Mouse (Mus musculus): ENCODE data around the gene Tesmin. TPM values are rescaled to one million over a fixed set of nuclear protein-coding genes. Genes with fewer than 3 reads are reported as not detected.
A peak's percentile ranks its signal among the peaks of the same experiment; 100 is the strongest.

Gene Tesmin
- polyA plus RNA-seq, 1 experiment from 2014 or later: 1.1 TPM

- no peak overlapping the region for H3K27ac ChIP-seq (replicated peaks in 1 of 2; ENCODE audit: control insufficient read depth in 1 of 2, insufficient read depth in 1 of 2, low read depth in 2 of 2, low read length in 2 of 2)
- no peak overlapping the region for H3K4me2 ChIP-seq (ENCODE audit: low read length)
- no peak for ATAC-seq (ENCODE audit: insufficient number of reproducible peaks, insufficient read depth, low FRiP score, low read depth)
- H3K9ac ChIP-seq (ENCODE audit: low read length): no peak overlapping the region
- no peaks in the 10 kb centered on the region for H3K36me3 ChIP-seq (ENCODE audit: control insufficient read depth, insufficient read depth, low read length)
- H3K4me1 ChIP-seq (ENCODE audit: control insufficient read depth in 2 of 2, insufficient read depth in 2 of 2, low read length in 2 of 2): peaks cover 11 to 26% of the 10 kb centered on the region in 2 experiments
- WGBS: 53% methylated on average over 3 of the region's 3 CpGs
- peaks cover 4% of the 10 kb centered on the region for H3K9me3 ChIP-seq (ENCODE audit: control insufficient read depth, low read length)
- H3K27me3 ChIP-seq (ENCODE audit: control insufficient read depth, insufficient read depth, low read length): no peaks in the 10 kb centered on the region
- no peak overlapping the region for H3K4me3 ChIP-seq (ENCODE audit: control insufficient read depth in 1 of 2, insufficient read depth in 1 of 2, low read depth in 1 of 2, low read length in 2 of 2)
Observed at GRCm38 (mm10) chr19:3394216-3394615, 5.6 kb downstream of the Tesmin start.

GRCm38 (mm10) chr19:3400057-3400456 lies 11.4 kb downstream of the Tesmin start:
- no peak for ATAC-seq (ENCODE audit: insufficient number of reproducible peaks, insufficient read depth, low FRiP score, low read depth)

GRCm38 (mm10) chr19:3401504-3401903 lies 12.8 kb downstream of the Tesmin start:
- Histone ChIP-seq H3K4me1 (ENCODE audit: control insufficient read depth in 2 of 2, insufficient read depth in 2 of 2, low read length in 2 of 2) (peaks cover 5 to 12% of the 10 kb centered on the region in 2 experiments; a peak in 3 of 4 replicates), H3K36me3 (ENCODE audit: control insufficient read depth, insufficient read depth, low read length) (peaks cover 3% of the 10 kb centered on the region; the same call in 1 of the 2 replicates), H3K27ac (replicated peaks in 1 of 2; ENCODE audit: control insufficient read depth in 1 of 2, insufficient read depth in 1 of 2, low read depth in 2 of 2, low read length in 2 of 2) (no peak overlapping the region), H3K4me2 (ENCODE audit: low read length) (no peak overlapping the region), H3K27me3 (ENCODE audit: control insufficient read depth, insufficient read depth, low read length) (no peaks in the 10 kb centered on the region), H3K9me3 (ENCODE audit: control insufficient read depth, low read length) (0 out of 2 replicates have a peak, but pooled peaks cover 3% of the 10 kb centered on the region), H3K9ac (ENCODE audit: low read length) (no peak overlapping the region), H3K4me3 (ENCODE audit: control insufficient read depth in 1 of 2, insufficient read depth in 1 of 2, low read depth in 1 of 2, low read length in 2 of 2) (no peak overlapping the region)
- ATAC-seq (ENCODE audit: insufficient number of reproducible peaks, insufficient read depth, low FRiP score, low read depth): no peak
- 56% methylated on average over 7 of the region's 7 CpGs for WGBS

More at GRCm38 (mm10) chr19:3400057-3400456, 11.4 kb downstream of the Tesmin start:
- peaks cover 3% of the 10 kb centered on the region; the same call in 1 of the 2 replicates for H3K36me3 ChIP-seq (ENCODE audit: control insufficient read depth, insufficient read depth, low read length)
- peaks cover 5 to 20% of the 10 kb centered on the region in 2 experiments; a peak in 3 of 4 replicates for H3K4me1 ChIP-seq (ENCODE audit: control insufficient read depth in 2 of 2, insufficient read depth in 2 of 2, low read length in 2 of 2)
- 0 out of 2 replicates have a peak, but pooled peaks cover 3% of the 10 kb centered on the region for H3K9me3 ChIP-seq (ENCODE audit: control insufficient read depth, low read length)
- no peak overlapping the region for H3K9ac ChIP-seq (ENCODE audit: low read length)
- WGBS: 86% methylated on average over 4 of the region's 4 CpGs
- no peak overlapping the region for H3K4me3 ChIP-seq (ENCODE audit: control insufficient read depth in 1 of 2, insufficient read depth in 1 of 2, low read depth in 1 of 2, low read length in 2 of 2)
- H3K27ac ChIP-seq (replicated peaks in 1 of 2; ENCODE audit: control insufficient read depth in 1 of 2, insufficient read depth in 1 of 2, low read depth in 2 of 2, low read length in 2 of 2): no peak overlapping the region
- H3K27me3 ChIP-seq (ENCODE audit: control insufficient read depth, insufficient read depth, low read length): no peaks in the 10 kb centered on the region
- no peak overlapping the region for H3K4me2 ChIP-seq (ENCODE audit: low read length)

GRCm38 (mm10) chr19:3401943-3402342 lies 13.3 kb downstream of the Tesmin start:
- no peak overlapping the region for H3K4me3 ChIP-seq (ENCODE audit: control insufficient read depth in 1 of 2, insufficient read depth in 1 of 2, low read depth in 1 of 2, low read length in 2 of 2)
- 0 out of 2 replicates have a peak, but pooled peaks cover 3% of the 10 kb centered on the region for H3K9me3 ChIP-seq (ENCODE audit: control insufficient read depth, low read length)
- ATAC-seq (ENCODE audit: insufficient number of reproducible peaks, insufficient read depth, low FRiP score, low read depth): peak; percentile 47; the same call in 1 of the 2 replicates
- H3K36me3 ChIP-seq (ENCODE audit: control insufficient read depth, insufficient read depth, low read length): peaks cover 3% of the 10 kb centered on the region; the same call in 1 of the 2 replicates
- no peaks in the 10 kb centered on the region for H3K27me3 ChIP-seq (ENCODE audit: control insufficient read depth, insufficient read depth, low read length)
- no peak overlapping the region for H3K4me2 ChIP-seq (ENCODE audit: low read length)
- H3K9ac ChIP-seq (ENCODE audit: low read length): no peak overlapping the region
- H3K4me1 ChIP-seq (ENCODE audit: control insufficient read depth in 2 of 2, insufficient read depth in 2 of 2, low read length in 2 of 2): peaks cover 5 to 10% of the 10 kb centered on the region in 2 experiments; a peak in 3 of 4 replicates
- H3K27ac ChIP-seq (replicated peaks in 1 of 2; ENCODE audit: control insufficient read depth in 1 of 2, insufficient read depth in 1 of 2, low read depth in 2 of 2, low read length in 2 of 2): no peak overlapping the region
- 18% methylated on average over 7 of the region's 7 CpGs for WGBS

GRCm38 (mm10) chr19:3402390-3402789 lies 13.7 kb downstream of the Tesmin start:
- no peak overlapping the region for H3K4me2 ChIP-seq (ENCODE audit: low read length)
- no peak overlapping the region for H3K4me3 ChIP-seq (ENCODE audit: control insufficient read depth in 1 of 2, insufficient read depth in 1 of 2, low read depth in 1 of 2, low read length in 2 of 2)
- H3K36me3 ChIP-seq (ENCODE audit: control insufficient read depth, insufficient read depth, low read length): peaks cover 3% of the 10 kb centered on the region; the same call in 1 of the 2 replicates
- ATAC-seq (ENCODE audit: insufficient number of reproducible peaks, insufficient read depth, low FRiP score, low read depth): no peak
- H3K27me3 ChIP-seq (ENCODE audit: control insufficient read depth, insufficient read depth, low read length): no peaks in the 10 kb centered on the region
- 0 out of 2 replicates have a peak, but pooled peaks cover 3% of the 10 kb centered on the region for H3K9me3 ChIP-seq (ENCODE audit: control insufficient read depth, low read length)
- no peak overlapping the region for H3K9ac ChIP-seq (ENCODE audit: low read length)
- H3K4me1 ChIP-seq (ENCODE audit: control insufficient read depth in 2 of 2, insufficient read depth in 2 of 2, low read length in 2 of 2): peaks cover 5 to 10% of the 10 kb centered on the region in 2 experiments; a peak in 3 of 4 replicates
- WGBS: 49% methylated on average over 6 of the region's 6 CpGs
- H3K27ac ChIP-seq (replicated peaks in 1 of 2; ENCODE audit: control insufficient read depth in 1 of 2, insufficient read depth in 1 of 2, low read depth in 2 of 2, low read length in 2 of 2): no peak overlapping the region

- ATAC-seq (ENCODE audit: insufficient number of reproducible peaks, insufficient read depth, low FRiP score, low read depth): no peak
- H3K27ac ChIP-seq (replicated peaks in 1 of 2; ENCODE audit: control insufficient read depth in 1 of 2, insufficient read depth in 1 of 2, low read depth in 2 of 2, low read length in 2 of 2): no peak overlapping the region
- H3K36me3 ChIP-seq (ENCODE audit: control insufficient read depth, insufficient read depth, low read length): peaks cover 3% of the 10 kb centered on the region; the same call in 1 of the 2 replicates
- H3K4me3 ChIP-seq (ENCODE audit: control insufficient read depth in 1 of 2, insufficient read depth in 1 of 2, low read depth in 1 of 2, low read length in 2 of 2): no peak overlapping the region
- H3K9me3 ChIP-seq (ENCODE audit: control insufficient read depth, low read length): 0 out of 2 replicates have a peak, but pooled peaks cover 3% of the 10 kb centered on the region
- H3K9ac ChIP-seq (ENCODE audit: low read length): no peak overlapping the region
- H3K4me1 ChIP-seq (ENCODE audit: control insufficient read depth in 2 of 2, insufficient read depth in 2 of 2, low read length in 2 of 2): peaks cover 5 to 10% of the 10 kb centered on the region in 2 experiments; a peak in 3 of 4 replicates
- no peak overlapping the region for H3K4me2 ChIP-seq (ENCODE audit: low read length)
- no peaks in the 10 kb centered on the region for H3K27me3 ChIP-seq (ENCODE audit: control insufficient read depth, insufficient read depth, low read length)
- 82% methylated on average over 7 of the region's 7 CpGs for WGBS
Observed at GRCm38 (mm10) chr19:3404030-3404429, 15.4 kb downstream of the Tesmin start.

GRCm38 (mm10) chr19:3405531-3406281 lies 17.0 kb downstream of the Tesmin start:
- H3K4me3 ChIP-seq (ENCODE audit: control insufficient read depth in 1 of 2, insufficient read depth in 1 of 2, low read depth in 1 of 2, low read length in 2 of 2): no peak overlapping the region
- ATAC-seq (ENCODE audit: insufficient number of reproducible peaks, insufficient read depth, low FRiP score, low read depth): no peak
- no peaks in the 10 kb centered on the region; the same call in 1 of the 2 replicates for H3K27me3 ChIP-seq (ENCODE audit: control insufficient read depth, insufficient read depth, low read length)
- no peak overlapping the region for H3K4me2 ChIP-seq (ENCODE audit: low read length)
- peaks cover 3% of the 10 kb centered on the region; the same call in 1 of the 2 replicates for H3K36me3 ChIP-seq (ENCODE audit: control insufficient read depth, insufficient read depth, low read length)
- H3K4me1 ChIP-seq (ENCODE audit: control insufficient read depth in 2 of 2, insufficient read depth in 2 of 2, low read length in 2 of 2): peaks cover 5 to 10% of the 10 kb centered on the region in 2 experiments; a peak in 3 of 4 replicates
- no peak overlapping the region for H3K9ac ChIP-seq (ENCODE audit: low read length)
- H3K27ac ChIP-seq (replicated peaks in 1 of 2; ENCODE audit: control insufficient read depth in 1 of 2, insufficient read depth in 1 of 2, low read depth in 2 of 2, low read length in 2 of 2): no peak overlapping the region
- H3K9me3 ChIP-seq (ENCODE audit: control insufficient read depth, low read length): 0 out of 2 replicates have a peak, but pooled peaks cover 3% of the 10 kb centered on the region
- 56% methylated on average over 1 of the region's 1 CpGs for WGBS

Data from heart, embryonic 14.5 days (tissue).